Mouse (Mus musculus) kidney, embryonic 15.5 days (tissue): Measurements from ENCODE around the gene Ireb2. TPM values are rescaled to one million over a fixed set of nuclear protein-coding genes. Genes with fewer than 3 reads are reported as not detected.

ENCODE experiments used
- ATAC-seq: fragments of 200-750 bp; cut with Nextera tagmentation; replicated peaks from 2 replicates; pipeline ENCODE4 v1.8.0; 2017; ENCODE audit warnings: moderate TSS enrichment; ENCODE audit not compliant: low FRiP score
- H3K27ac ChIP-seq: fragments of 300-500 bp; sonication (generic); 2 replicates; pipeline ENCODE4 v1.5.1; 2015; ENCODE audit warnings: mild to moderate bottlenecking, inconsistent platforms
- H3K27me3 ChIP-seq: fragments of 300-500 bp; sonication (generic); 2 replicates; pipeline ENCODE4 v1.6.1; 2015; ENCODE audit warnings: inconsistent platforms
- H3K36me3 ChIP-seq: fragments of 300-500 bp; sonication (generic); 2 replicates; pipeline ENCODE4 v1.6.1; 2015; ENCODE audit warnings: inconsistent platforms
- H3K4me1 ChIP-seq: fragments of 300-500 bp; sonication (generic); 2 replicates; pipeline ENCODE4 v1.6.1; 2015; ENCODE audit warnings: inconsistent platforms
- H3K4me2 ChIP-seq: fragments of 300-500 bp; sonication (generic); 2 replicates; pipeline ENCODE4 v1.6.1; 2015; ENCODE audit warnings: moderate library complexity, mild to moderate bottlenecking, inconsistent platforms
- H3K4me3 ChIP-seq: fragments of 300-500 bp; sonication (generic); replicated peaks from 2 replicates; pipeline ENCODE4 v1.5.1; 2015; ENCODE audit warnings: mild to moderate bottlenecking, inconsistent platforms
- H3K9ac ChIP-seq: fragments of 300-500 bp; sonication (generic); 2 replicates; pipeline ENCODE4 v1.6.1; 2015; ENCODE audit warnings: mild to moderate bottlenecking, inconsistent platforms
- H3K9me3 ChIP-seq: fragments of 300-500 bp; sonication (generic); replicated peaks from 2 replicates; pipeline ENCODE4 v1.6.1; 2016; ENCODE audit warnings: inconsistent platforms
- WGBS: fragments of 180-500 bp; shearing (Covaris S2); methylation state at CpG from one replicate; pipeline ENCODE4 v1.1.7; 2015; ENCODE audit warnings: mixed read lengths; 5-methylcytosine and 5-hydroxymethylcytosine counted together
- polyA plus RNA-seq: library from polyadenylated mRNA; unstranded; fragments of >200 nt; fragmentation: Nextera tagmentation; extraction: Ambion mirVana; gene quantifications from 2 replicates; pipeline ENCODE4 v1.2.1, GENCODE M21; 2015

Ireb2 gene
- polyA plus RNA-seq, 1 experiment from 2014 or later: 34.8 TPM

- Histone ChIP-seq H3K27me3 (no peaks in the 10 kb centered on the region), H3K9ac (no peak overlapping the region), H3K4me1 (peaks cover 9% of the 10 kb centered on the region; the same call in 1 of the 2 replicates), H3K36me3 (peaks cover 7% of the 10 kb centered on the region), H3K27ac (no peak overlapping the region), H3K9me3 (no peaks in the 10 kb centered on the region), H3K4me3 (peak overlapping the region; percentile 72), H3K4me2 (peak overlapping the region; percentile 91)
- 71% methylated on average over 8 of the region's 8 CpGs for WGBS
- no peak; the same call in 1 of the 2 replicates for ATAC-seq
Measured at GRCm38 (mm10) chr9:54916401-54916800, 52.8 kb downstream of the Ireb2 start.

- Histone ChIP-seq H3K27ac (peak within 1 kb of the TSS; percentile 72), H3K4me1 (peaks cover 9% of the 10 kb centered on the region; the same call in 1 of the 2 replicates), H3K9me3 (no peaks in the 10 kb centered on the region), H3K27me3 (no peaks in the 10 kb centered on the region), H3K4me3 (peak within 1 kb of the TSS; percentile 72), H3K9ac (peak within 1 kb of the TSS; percentile 79), H3K4me2 (peak within 1 kb of the TSS; percentile 91), H3K36me3 (peaks cover 2% of the 10 kb centered on the region)
- peak; percentile 98 for ATAC-seq
- under 1% methylated on average over 34 of the region's 34 CpGs for WGBS
Measured at GRCm38 (mm10) chr9:54917010-54917677, 53.6 kb downstream of the Ireb2 start, which contains the start of gene Hykk. Gene Hykk, plus strand, starts transcription at chr9:54917283.

DNA sequence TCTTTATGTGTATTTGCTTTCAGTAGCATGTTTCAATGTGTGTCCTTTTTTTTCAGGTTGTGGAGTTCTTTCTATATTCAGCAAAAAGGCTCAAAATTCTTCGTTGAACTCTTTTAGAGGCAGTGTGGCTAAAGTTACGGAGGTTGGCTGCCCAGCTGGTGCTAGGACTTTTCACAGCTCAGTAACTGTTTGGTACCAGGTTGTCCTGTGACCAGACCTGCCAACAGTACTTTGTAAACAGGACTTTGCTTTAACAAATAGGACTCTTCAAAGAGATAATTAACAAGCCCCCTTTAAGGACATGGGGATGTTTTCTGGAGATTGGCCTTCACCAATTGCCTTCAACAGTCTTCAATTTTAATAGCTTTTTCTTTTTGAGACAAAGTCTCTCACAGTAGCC is 54.6 kb downstream of the Ireb2 start:
- WGBS: 62% methylated on average over 2 of the region's 2 CpGs
- H3K4me1 ChIP-seq: peaks cover 9% of the 10 kb centered on the region; the same call in 1 of the 2 replicates
- peak overlapping the region; percentile 91 for H3K4me2 ChIP-seq
- peaks cover 9% of the 10 kb centered on the region for H3K36me3 ChIP-seq
- peak overlapping the region; percentile 72; the same call in 1 of the 2 replicates for H3K4me3 ChIP-seq
- no peak overlapping the region for H3K9ac ChIP-seq
- no peak for ATAC-seq
- H3K9me3 ChIP-seq: no peaks in the 10 kb centered on the region
- H3K27me3 ChIP-seq: no peaks in the 10 kb centered on the region
- no peak overlapping the region for H3K27ac ChIP-seq

- H3K9ac ChIP-seq: no peak overlapping the region
- 94% methylated on average over 5 of the region's 5 CpGs for WGBS
- no peak overlapping the region for H3K4me2 ChIP-seq
- peaks cover 9% of the 10 kb centered on the region; the same call in 1 of the 2 replicates for H3K4me1 ChIP-seq
- H3K9me3 ChIP-seq: no peaks in the 10 kb centered on the region
- H3K36me3 ChIP-seq: peaks cover 9% of the 10 kb centered on the region
- H3K27ac ChIP-seq: no peak overlapping the region
- no peaks in the 10 kb centered on the region for H3K27me3 ChIP-seq
- no peak overlapping the region for H3K4me3 ChIP-seq
- no peak for ATAC-seq
Measured at GRCm38 (mm10) chr9:54918781-54919180, 55.2 kb downstream of the Ireb2 start.

DNA sequence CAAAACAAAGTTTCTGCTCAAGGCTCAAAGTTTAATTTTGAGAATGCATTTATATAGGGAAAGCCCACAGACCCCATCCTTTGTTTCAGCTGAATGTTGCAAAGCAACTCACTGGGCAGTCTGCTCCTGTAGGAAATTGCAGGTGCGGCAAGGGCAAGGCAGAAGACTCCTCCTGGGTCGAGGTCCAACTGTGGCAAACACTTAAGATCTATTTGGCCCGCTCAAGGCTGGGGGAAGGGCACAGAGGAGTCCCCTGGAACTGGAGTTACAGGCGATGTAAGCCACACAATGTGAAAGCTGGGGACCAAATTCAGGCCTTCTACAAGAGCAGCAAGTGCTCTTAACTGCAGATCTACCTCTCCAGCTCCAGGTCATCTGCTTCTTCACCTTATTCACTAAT is 56.4 kb downstream of the Ireb2 start:
- no peak for ATAC-seq

DNA sequence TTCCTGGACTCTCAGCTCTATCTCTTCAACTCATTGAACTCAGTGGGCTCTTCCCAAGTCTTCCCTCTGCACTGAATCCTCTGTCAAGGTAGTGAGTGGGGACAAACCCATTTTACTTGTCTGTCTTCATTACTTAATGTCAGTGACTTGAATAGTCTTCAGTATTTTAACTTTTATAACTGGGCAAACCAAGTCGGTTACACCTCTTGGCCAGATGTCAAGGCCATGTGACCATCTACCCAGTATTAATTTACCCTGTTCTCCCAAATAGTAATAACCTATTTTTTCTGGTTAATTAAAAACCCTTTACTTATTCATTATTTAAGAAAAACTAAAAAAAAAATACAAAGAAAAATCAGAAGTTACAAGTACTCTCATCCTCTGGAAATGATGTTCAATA is 67.2 kb downstream of the Ireb2 start:
- WGBS: 97% methylated on average over 1 of the region's 1 CpGs
- no peak overlapping the region for H3K27ac ChIP-seq
- ATAC-seq: no peak

More for the DNA sequence above, 56.4 kb downstream of the Ireb2 start:
- no peak overlapping the region for H3K4me3 ChIP-seq
- H3K36me3 ChIP-seq: peaks cover 9% of the 10 kb centered on the region
- no peak overlapping the region for H3K9ac ChIP-seq
- no peaks in the 10 kb centered on the region for H3K27me3 ChIP-seq
- 56% methylated on average over 4 of the region's 4 CpGs for WGBS
- no peak overlapping the region for H3K27ac ChIP-seq
- H3K4me2 ChIP-seq: no peak overlapping the region
- H3K9me3 ChIP-seq: no peaks in the 10 kb centered on the region
- peaks cover 9% of the 10 kb centered on the region; the same call in 1 of the 2 replicates for H3K4me1 ChIP-seq

GRCm38 (mm10) chr9:54931765-54932164 is 68.2 kb downstream of the Ireb2 start:
- Histone ChIP-seq H3K4me3 (no peak overlapping the region), H3K9me3 (no peaks in the 10 kb centered on the region), H3K4me1 (no peaks in the 10 kb centered on the region), H3K27ac (no peak overlapping the region), H3K27me3 (no peaks in the 10 kb centered on the region), H3K9ac (no peak overlapping the region), H3K4me2 (no peak overlapping the region), H3K36me3 (no peaks in the 10 kb centered on the region)
- no peak for ATAC-seq
- 9% methylated on average over 1 of the region's 1 CpGs for WGBS

More for the DNA sequence above, 67.2 kb downstream of the Ireb2 start:
- H3K9me3 ChIP-seq: no peaks in the 10 kb centered on the region
- H3K4me3 ChIP-seq: no peak overlapping the region
- H3K9ac ChIP-seq: no peak overlapping the region
- no peaks in the 10 kb centered on the region for H3K27me3 ChIP-seq
- no peak overlapping the region for H3K4me2 ChIP-seq
- H3K36me3 ChIP-seq: no peaks in the 10 kb centered on the region
- H3K4me1 ChIP-seq: no peaks in the 10 kb centered on the region

DNA sequence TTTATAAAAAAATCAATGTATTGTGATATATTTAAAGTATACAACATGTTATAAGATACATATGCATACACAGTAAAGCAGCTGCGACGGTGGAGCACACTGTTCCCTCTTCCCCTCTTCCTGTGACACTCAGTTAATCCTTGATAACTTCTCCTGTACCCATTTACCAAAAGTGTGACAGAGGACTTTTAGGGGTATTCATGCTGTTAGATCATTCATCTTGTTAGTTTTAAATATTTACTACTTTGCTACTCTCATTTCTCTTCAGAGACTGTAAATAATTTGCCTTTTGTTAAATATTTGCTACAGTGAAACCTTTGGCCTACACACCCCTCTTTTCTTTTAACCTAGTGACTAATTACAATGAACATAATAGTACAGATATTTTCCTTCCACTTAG is 68.8 kb downstream of the Ireb2 start:
- H3K36me3 ChIP-seq: no peaks in the 10 kb centered on the region
- H3K9me3 ChIP-seq: no peaks in the 10 kb centered on the region
- H3K4me3 ChIP-seq: no peak overlapping the region
- 68% methylated on average over 2 of the region's 2 CpGs for WGBS
- H3K27me3 ChIP-seq: no peaks in the 10 kb centered on the region
- no peak overlapping the region for H3K27ac ChIP-seq
- H3K4me2 ChIP-seq: no peak overlapping the region
- no peaks in the 10 kb centered on the region for H3K4me1 ChIP-seq
- H3K9ac ChIP-seq: no peak overlapping the region
- ATAC-seq: peak; percentile 60; the same call in 1 of the 2 replicates

GRCm38 (mm10) chr9:54942071-54942470 is 78.5 kb downstream of the Ireb2 start:
- H3K9me3 ChIP-seq: no peaks in the 10 kb centered on the region
- 92% methylated on average over 4 of the region's 4 CpGs for WGBS
- H3K27ac ChIP-seq: no peak overlapping the region
- no peak overlapping the region for H3K4me3 ChIP-seq
- H3K36me3 ChIP-seq: no peaks in the 10 kb centered on the region
- no peak for ATAC-seq
- H3K4me2 ChIP-seq: no peak overlapping the region
- H3K4me1 ChIP-seq: no peaks in the 10 kb centered on the region
- no peaks in the 10 kb centered on the region for H3K27me3 ChIP-seq
- no peak overlapping the region for H3K9ac ChIP-seq

DNA sequence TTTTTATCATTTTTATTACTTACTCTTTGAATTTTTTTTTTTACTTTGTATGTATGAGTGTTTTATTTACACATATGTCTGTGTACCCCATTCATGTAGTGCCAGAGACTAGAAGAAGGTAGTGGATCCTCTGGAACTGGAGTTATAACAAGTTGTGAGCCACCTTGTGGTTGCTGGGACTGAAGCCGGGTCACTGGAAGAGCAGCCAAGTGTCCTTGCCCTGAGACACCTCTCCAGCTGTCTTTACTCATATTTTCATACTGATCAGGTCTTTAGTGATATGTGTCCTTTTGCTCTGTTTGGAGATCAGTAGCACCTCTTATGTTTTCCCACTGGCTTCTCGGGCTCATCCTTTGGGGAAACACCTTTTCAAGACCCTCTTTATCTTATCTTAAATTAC is 80.9 kb downstream of the Ireb2 start:
- H3K4me1 ChIP-seq: no peaks in the 10 kb centered on the region
- no peaks in the 10 kb centered on the region for H3K27me3 ChIP-seq
- no peak overlapping the region for H3K4me3 ChIP-seq
- no peaks in the 10 kb centered on the region for H3K9me3 ChIP-seq
- H3K36me3 ChIP-seq: no peaks in the 10 kb centered on the region
- H3K4me2 ChIP-seq: no peak overlapping the region
- H3K27ac ChIP-seq: no peak overlapping the region
- no peak overlapping the region for H3K9ac ChIP-seq
- no peak for ATAC-seq
- 70% methylated on average over 2 of the region's 2 CpGs for WGBS

GRCm38 (mm10) chr9:54946256-54946655 is 82.7 kb downstream of the Ireb2 start:
- no peak for ATAC-seq
- 72% methylated on average over 16 of the region's 16 CpGs for WGBS
- H3K4me3 ChIP-seq: no peak overlapping the region
- H3K4me1 ChIP-seq: peaks cover under 1% of the 10 kb centered on the region; the same call in 1 of the 2 replicates
- H3K9me3 ChIP-seq: no peaks in the 10 kb centered on the region
- H3K4me2 ChIP-seq: no peak overlapping the region
- H3K36me3 ChIP-seq: no peaks in the 10 kb centered on the region
- no peak overlapping the region for H3K27ac ChIP-seq
- no peaks in the 10 kb centered on the region for H3K27me3 ChIP-seq
- H3K9ac ChIP-seq: no peak overlapping the region

GRCm38 (mm10) chr9:54949465-54949864 is 85.9 kb downstream of the Ireb2 start:
- no peak overlapping the region for H3K4me3 ChIP-seq
- no peak overlapping the region for H3K4me2 ChIP-seq
- H3K27ac ChIP-seq: no peak overlapping the region
- no peak for ATAC-seq
- H3K4me1 ChIP-seq: peaks cover 13% of the 10 kb centered on the region
- H3K9ac ChIP-seq: no peak overlapping the region
- no peaks in the 10 kb centered on the region for H3K27me3 ChIP-seq
- peaks cover 22% of the 10 kb centered on the region for H3K36me3 ChIP-seq
- no peaks in the 10 kb centered on the region for H3K9me3 ChIP-seq
